Mouse (Mus musculus): ENCODE data around the gene Fryl.

DNA sequence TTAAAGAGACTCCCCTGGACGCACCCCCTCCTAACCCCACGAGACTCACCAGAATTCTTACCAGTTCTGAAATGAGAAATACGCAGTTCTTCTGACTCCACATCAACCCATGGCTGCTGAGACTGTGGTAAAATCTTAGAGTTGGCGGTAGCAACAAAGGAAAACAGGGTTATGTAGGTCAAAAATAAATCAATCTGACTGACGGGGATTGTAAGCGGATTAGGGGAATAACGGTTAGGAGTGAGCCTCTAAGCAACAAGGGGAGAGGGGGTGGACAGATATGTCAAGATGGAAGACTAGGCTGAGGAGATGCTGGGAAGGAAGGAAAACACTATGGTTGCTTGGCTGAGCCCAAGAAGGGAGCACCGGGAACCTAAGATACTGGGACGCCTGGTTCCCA, 44.0 kb downstream of the Fryl start:
- no peak for TF ChIP-seq CTCF (IDR thresholded peaks at IDR 0.05; ENCODE audit: low read depth, low read length)
- no peak for TF ChIP-seq GATA1 (IDR thresholded peaks at IDR 0.05; ENCODE audit: borderline replicate concordance, low read length)

Data from G1E (cell line).